Mouse (Mus musculus) MEL (cell line): ENCODE data around the gene Llgl1.

Experiments used
- CHD2 ChIP-seq: IDR thresholded peaks from 2 replicates; pipeline ENCODE4 v1.6.1; 2011; ENCODE audit warnings: low read length, improper control_type of control experiment
- CTCF ChIP-seq, 3 experiments: IDR thresholded peaks in 2 of 3; conservative IDR thresholded peaks in 1 of 3; 2 replicates each; pipeline ENCODE4 v1.5.1; 2011 to 2012; ENCODE audit warnings: low read length in 3 of 3, low read depth in 2 of 3, mild to moderate bottlenecking in 2 of 3, improper control_type of control experiment in 1 of 3, inconsistent platforms in 1 of 3, mixed read lengths in 1 of 3, moderate library complexity in 1 of 3; ENCODE audit not compliant: control insufficient read depth in 1 of 3, insufficient read depth in 1 of 3, poor library complexity in 1 of 3, severe bottlenecking in 1 of 3
- E2F4 ChIP-seq: IDR thresholded peaks from 2 replicates; pipeline ENCODE4 v1.6.1; 2011; ENCODE audit warnings: low read depth, low read length, improper control_type of control experiment, borderline replicate concordance
- EP300 ChIP-seq, 2 experiments: IDR thresholded peaks; 2 replicates each; pipeline ENCODE4 v1.6.1; 2011; ENCODE audit warnings: improper control_type of control experiment in 2 of 2, low read length in 2 of 2, low read depth in 1 of 2, mild to moderate bottlenecking in 1 of 2
- MAX ChIP-seq: IDR thresholded peaks from 2 replicates; pipeline ENCODE4 v1.6.1; 2011; ENCODE audit warnings: low read length, improper control_type of control experiment
- MXI1 ChIP-seq: IDR thresholded peaks from 2 replicates; pipeline ENCODE4 v1.6.1; 2011; ENCODE audit warnings: mild to moderate bottlenecking, low read depth, low read length, improper control_type of control experiment
- NELFE ChIP-seq: IDR thresholded peaks from 2 replicates; pipeline ENCODE4 v1.6.1; 2011; ENCODE audit warnings: low read depth, low read length, improper control_type of control experiment
- SMC3 ChIP-seq: IDR thresholded peaks from 2 replicates; pipeline ENCODE4 v1.6.1; 2011; ENCODE audit warnings: low read depth, low read length, improper control_type of control experiment
- TAL1 ChIP-seq: IDR thresholded peaks from 2 replicates; pipeline ENCODE4 v1.6.1; 2012; ENCODE audit warnings: mild to moderate bottlenecking, inconsistent platforms, low read length, moderate library complexity, mixed read lengths
- USF1 ChIP-seq: IDR thresholded peaks from 2 replicates; pipeline ENCODE4 v1.6.1; 2014; ENCODE audit warnings: low read depth, mild to moderate bottlenecking, inconsistent platforms, low read length, improper control_type of control experiment, moderate library complexity

DNA sequence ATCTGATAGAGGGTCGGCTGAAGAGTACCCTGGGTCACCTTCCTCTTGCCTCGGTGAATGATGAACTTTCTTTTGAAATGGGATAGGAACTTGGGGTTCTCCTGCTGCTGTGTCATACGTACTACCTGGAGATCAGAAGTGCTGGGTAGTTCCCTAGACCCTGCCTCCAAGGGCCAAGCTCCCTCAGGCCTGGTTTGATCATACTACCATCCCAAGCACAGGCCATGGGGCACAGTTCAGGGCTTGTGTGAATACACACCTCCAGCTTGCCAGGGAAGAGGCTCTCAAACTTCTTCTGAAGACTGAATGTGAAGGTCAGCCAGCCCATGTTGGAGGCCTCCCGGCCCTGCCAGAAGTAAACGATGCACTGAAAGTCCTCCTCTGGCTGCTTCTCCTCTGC is 16.3 kb downstream of the Llgl1 start:
- no peak for TF ChIP-seq MAX
- TF ChIP-seq CTCF (IDR thresholded peaks at IDR 0.05 in 2 of 3, conservative IDR thresholded peaks at IDR 0.05 in 1 of 3; ENCODE audit: control insufficient read depth in 1 of 3, insufficient read depth in 1 of 3, low read depth in 2 of 3, low read length in 3 of 3, poor library complexity in 1 of 3, severe bottlenecking in 1 of 3): no peak
- TF ChIP-seq NELFE: no peak
- no peak for TF ChIP-seq TAL1
- no peak for TF ChIP-seq CHD2
- no peak for TF ChIP-seq MXI1
- TF ChIP-seq USF1: no peak
- TF ChIP-seq EP300 (IDR thresholded peaks at IDR 0.05; ENCODE audit: low read depth in 1 of 2, low read length in 2 of 2): no peak
- no peak for TF ChIP-seq SMC3
- TF ChIP-seq E2F4: no peak
